Mouse (Mus musculus): Measurements from ENCODE around the gene Gm11492.

GRCm38 (mm10) chr11:87590841-87591525, 24.5 kb downstream of the Gm11492 start:
- TF ChIP-seq CTCF (IDR thresholded peaks at IDR 0.05; ENCODE audit: extremely low read depth, insufficient read length, insufficient replicate concordance, low read depth, low read length): no peak
- no peak for TF ChIP-seq POLR2A (IDR thresholded peaks at IDR 0.05; ENCODE audit: low read depth, low read length)

Data from small intestine, adult 2 months (tissue).